Mouse (Mus musculus) cortical plate, adult 2 months (tissue): ENCODE data around the gene Stk40.

ENCODE experiments used
- CTCF ChIP-seq: fragments of 200-500 bp; IDR thresholded peaks from 2 replicates; pipeline ENCODE4 v1.5.1; 2011; ENCODE audit warnings: mild to moderate bottlenecking, control low read depth, low read length; ENCODE audit not compliant: insufficient read depth; ENCODE audit errors: extremely low read depth
- POLR2A ChIP-seq: fragments of 200-500 bp; IDR thresholded peaks from 2 replicates; pipeline ENCODE4 v1.6.1; 2011; ENCODE audit warnings: mild to moderate bottlenecking, low read length, control low read depth; ENCODE audit not compliant: insufficient read depth; ENCODE audit errors: extremely low read depth

GRCm38 (mm10) chr4:126163067-126163659 is 59.4 kb downstream of the Stk40 start, which contains the start of gene Sh3d21:
- TF ChIP-seq POLR2A, result no peak
- no peak for TF ChIP-seq CTCF
